Mouse (Mus musculus): Measurements from ENCODE around the gene Ypel2. TPM values are rescaled to one million over a fixed set of nuclear protein-coding genes. Genes with fewer than 3 reads are reported as not detected.

The Ypel2 gene
- 38.8 TPM for polyA plus RNA-seq (2014; fragmentation: Illumina TruSeq; extraction: RNeasy Lipid Tissue Mini Kit (QIAGEN cat#74804); ENCODE audit: low read depth, low replicate concordance)

DNA sequence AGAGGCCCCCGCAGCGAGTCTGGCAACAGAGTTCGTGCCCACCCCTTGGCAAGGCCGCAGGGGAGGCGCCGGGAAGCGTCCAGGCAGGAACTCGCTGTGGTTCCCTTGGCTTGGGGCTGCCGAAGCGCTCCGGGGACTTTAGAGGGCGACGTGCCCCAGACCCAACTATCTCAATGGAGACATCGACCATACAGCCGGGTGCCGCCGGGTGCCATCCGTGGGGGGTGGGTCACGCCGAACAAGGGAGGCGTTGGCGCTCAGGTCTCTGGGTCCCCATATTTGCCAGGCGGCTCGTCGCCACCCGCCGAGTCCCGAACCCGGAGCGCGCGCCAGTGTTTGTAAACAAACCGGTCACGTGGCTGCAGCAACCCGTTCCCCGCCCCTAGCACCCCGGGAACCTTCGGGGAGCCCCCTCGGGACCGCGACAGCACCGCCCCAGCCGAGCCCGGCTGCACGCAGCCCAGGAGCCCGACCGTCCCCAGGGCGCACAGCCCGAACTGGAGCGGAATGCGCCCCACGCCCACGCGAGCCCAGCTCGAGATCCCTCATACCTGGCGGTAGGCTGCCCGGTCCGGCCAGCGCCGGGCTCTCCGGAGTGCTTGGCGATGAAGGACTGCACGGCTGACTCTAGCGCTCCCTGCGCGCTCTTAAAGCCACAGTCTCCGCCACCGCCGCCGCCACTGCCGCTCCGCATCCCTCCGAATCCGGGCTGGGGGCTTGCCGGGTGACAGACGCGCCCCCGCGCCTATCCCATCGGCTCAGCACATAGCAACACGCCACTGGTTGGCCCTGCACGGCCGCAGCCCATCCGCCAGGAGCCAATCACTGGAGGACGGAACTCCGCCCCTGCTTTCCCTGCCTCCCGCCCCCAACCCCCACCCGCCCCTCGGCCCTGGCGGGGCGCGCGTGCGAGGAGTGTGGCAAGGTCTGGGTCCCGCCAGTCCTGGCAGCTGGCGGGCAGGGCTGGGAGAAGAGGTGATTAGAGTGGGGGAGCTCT is at the start of gene Ypel2:
TSS of gene Ypel2 (minus strand) at position 667 of the 997 bp plus-strand sequence.

Other genes with a start within 250 kb of the Ypel2 start
- 509 TPM for gene Cltc, start 236.1 kb downstream of the Ypel2 start, polyA plus RNA-seq (2014; fragmentation: Illumina TruSeq; extraction: RNeasy Lipid Tissue Mini Kit (QIAGEN cat#74804); ENCODE audit: low read depth, low replicate concordance)
- 132 TPM for gene Dhx40, start 186.0 kb downstream of the Ypel2 start, polyA plus RNA-seq (2014; fragmentation: Illumina TruSeq; extraction: RNeasy Lipid Tissue Mini Kit (QIAGEN cat#74804); ENCODE audit: low read depth, low replicate concordance)
- gene Gdpd1, start 80.4 kb upstream of the Ypel2 start, polyA plus RNA-seq (2014; fragmentation: Illumina TruSeq; extraction: RNeasy Lipid Tissue Mini Kit (QIAGEN cat#74804); ENCODE audit: low read depth, low replicate concordance), result 15.5 TPM
- gene Smg8, start 93.1 kb upstream of the Ypel2 start, polyA plus RNA-seq (2014; fragmentation: Illumina TruSeq; extraction: RNeasy Lipid Tissue Mini Kit (QIAGEN cat#74804); ENCODE audit: low read depth, low replicate concordance), result 14.1 TPM
- 5.8 TPM for gene Prr11, start 115.0 kb upstream of the Ypel2 start, polyA plus RNA-seq (2014; fragmentation: Illumina TruSeq; extraction: RNeasy Lipid Tissue Mini Kit (QIAGEN cat#74804); ENCODE audit: low read depth, low replicate concordance)
- gene Ska2, start 115.5 kb upstream of the Ypel2 start, polyA plus RNA-seq (2014; fragmentation: Illumina TruSeq; extraction: RNeasy Lipid Tissue Mini Kit (QIAGEN cat#74804); ENCODE audit: low read depth, low replicate concordance), result 32.0 TPM
- 27.7 TPM for gene Trim37, start 133.4 kb upstream of the Ypel2 start, polyA plus RNA-seq (2014; fragmentation: Illumina TruSeq; extraction: RNeasy Lipid Tissue Mini Kit (QIAGEN cat#74804); ENCODE audit: low read depth, low replicate concordance)